In genomic region chr1:119124063-119124462, GRCm38 (mm10) we compare ENCODE assay signal across 15 mouse cellular contexts.
"Had no signal": no experiment of that assay in that cellular context is flagged by ENCODE, and none has a peak within 500 bp of the region (broad histone marks: within the 10 kb centered on the region; RNA-seq: fewer than 3 reads in every experiment).

No protein-coding gene starts in this region.

- H3K36me3 ChIP-seq: midbrain, embryonic 10.5 days; midbrain, embryonic 12.5 days; neural tube, embryonic 12.5 days; stomach, embryonic 15.5 days had no signal

- ATAC-seq: midbrain, embryonic 16.5 days had no signal

- H3K9me3 ChIP-seq: midbrain, embryonic 10.5 days; midbrain, embryonic 12.5 days; neural tube, embryonic 12.5 days; stomach, embryonic 15.5 days had no signal

- H3K4me3 ChIP-seq: midbrain, embryonic 10.5 days; midbrain, embryonic 12.5 days; neural tube, embryonic 12.5 days; stomach, embryonic 15.5 days had no signal

- H3K27ac ChIP-seq: liver, embryonic 14.5 days; midbrain, embryonic 10.5 days; midbrain, embryonic 12.5 days; neural tube, embryonic 12.5 days; stomach, embryonic 15.5 days; stomach, postnatal 0 days had no signal

- H3K9ac ChIP-seq: liver, embryonic 14.5 days; lung, embryonic 14.5 days; midbrain, embryonic 12.5 days; neural tube, embryonic 12.5 days; stomach, embryonic 15.5 days had no signal

- H3K4me2 ChIP-seq: lung, embryonic 14.5 days; midbrain, embryonic 12.5 days; neural tube, embryonic 12.5 days; stomach, embryonic 15.5 days had no signal

- H3K27me3 ChIP-seq: midbrain, embryonic 12.5 days; neural tube, embryonic 12.5 days; stomach, embryonic 15.5 days had no signal

- DNase-seq: lung, adult 18-20 months; lung, embryonic 14.5 days; lung, postnatal 10 days; lung, postnatal 4 days; midbrain, embryonic 14.5 days; right cerebral cortex, postnatal 14 days; thymus, adult 2 months; thymus, postnatal 36 days had no signal

- H3K4me1 ChIP-seq: midbrain, embryonic 12.5 days; neural tube, embryonic 12.5 days; stomach, embryonic 15.5 days had no signal
